Comparison of ENCODE assay signal across 16 mouse cellular contexts in genomic region chr7:142566512-142566911, GRCm38 (mm10). TPM values are rescaled to one million over a fixed set of nuclear protein-coding genes. Genes with fewer than 3 reads are reported as not detected.
A peak's percentile ranks its signal among the peaks of the same experiment; 100 is the strongest.
DNase-seq lines count a peak whose midpoint lies in the region; ATAC-seq lines count a peak whose summit lies in the region.
"Had no signal": no experiment of that assay in that cellular context is flagged by ENCODE, and none has a peak within 500 bp of the region (broad histone marks: within the 10 kb centered on the region; RNA-seq: fewer than 3 reads in every experiment).

No protein-coding gene starts in this region.

- H3K9ac ChIP-seq in heart, embryonic 14.5 days (ENCODE audit: low read length) = no peak overlapping the region
- no peak overlapping the region for H3K9ac ChIP-seq in embryonic facial prominence, embryonic 12.5 days
- no peak overlapping the region for H3K9ac ChIP-seq in intestine, embryonic 16.5 days (ENCODE audit: low read depth, low read length)
- H3K9ac ChIP-seq in liver, embryonic 15.5 days = no peak overlapping the region
- H3K9ac ChIP-seq in midbrain, embryonic 14.5 days (replicated peaks; ENCODE audit: low read length) = no peak overlapping the region
- no peak overlapping the region for H3K9ac ChIP-seq in midbrain, embryonic 15.5 days
- H3K9ac ChIP-seq: forebrain, embryonic 13.5 days; neural tube, embryonic 12.5 days had no signal

- H3K4me2 ChIP-seq in heart, embryonic 14.5 days (ENCODE audit: low read length) = no peak overlapping the region
- no peak overlapping the region for H3K4me2 ChIP-seq in embryonic facial prominence, embryonic 12.5 days (replicated peaks)
- no peak overlapping the region for H3K4me2 ChIP-seq in intestine, embryonic 16.5 days (ENCODE audit: low read depth, low read length)
- no peak overlapping the region for H3K4me2 ChIP-seq in liver, embryonic 15.5 days
- no peak overlapping the region for H3K4me2 ChIP-seq in midbrain, embryonic 14.5 days (ENCODE audit: low read length)
- H3K4me2 ChIP-seq in midbrain, embryonic 15.5 days = no peak overlapping the region
- H3K4me2 ChIP-seq: forebrain, embryonic 13.5 days; neural tube, embryonic 12.5 days had no signal

- H3K9me3 ChIP-seq in heart, embryonic 14.5 days (ENCODE audit: control insufficient read depth, low read length) = no peaks in the 10 kb centered on the region
- no peaks in the 10 kb centered on the region for H3K9me3 ChIP-seq in embryonic facial prominence, embryonic 12.5 days
- no peaks in the 10 kb centered on the region for H3K9me3 ChIP-seq in intestine, embryonic 16.5 days (ENCODE audit: control insufficient read depth, low read length)
- H3K9me3 ChIP-seq in liver, embryonic 15.5 days (replicated peaks) = no peaks in the 10 kb centered on the region
- no peaks in the 10 kb centered on the region for H3K9me3 ChIP-seq in midbrain, embryonic 14.5 days (ENCODE audit: control insufficient read depth, low read length)
- no peaks in the 10 kb centered on the region for H3K9me3 ChIP-seq in midbrain, embryonic 15.5 days
- H3K9me3 ChIP-seq: forebrain, embryonic 13.5 days; neural tube, embryonic 12.5 days had no signal

- H3K36me3 ChIP-seq in heart, embryonic 14.5 days (ENCODE audit: control insufficient read depth, insufficient read depth, low read length) = no peaks in the 10 kb centered on the region
- no peaks in the 10 kb centered on the region for H3K36me3 ChIP-seq in embryonic facial prominence, embryonic 12.5 days
- no peaks in the 10 kb centered on the region for H3K36me3 ChIP-seq in intestine, embryonic 16.5 days (ENCODE audit: control insufficient read depth, insufficient read depth, low read length)
- H3K36me3 ChIP-seq in liver, embryonic 15.5 days (replicated peaks) = no peaks in the 10 kb centered on the region
- H3K36me3 ChIP-seq in midbrain, embryonic 14.5 days (ENCODE audit: control insufficient read depth, insufficient read depth, low read length) = no peaks in the 10 kb centered on the region
- no peaks in the 10 kb centered on the region for H3K36me3 ChIP-seq in midbrain, embryonic 15.5 days (replicated peaks)
- H3K36me3 ChIP-seq: neural tube, embryonic 12.5 days had no signal

- H3K27ac ChIP-seq in heart, embryonic 14.5 days (replicated peaks in 1 of 2; ENCODE audit: control insufficient read depth in 1 of 2, insufficient read depth in 1 of 2, low read depth in 2 of 2, low read length in 2 of 2) = peak overlapping the region; percentile 21 to 93; a peak in 3 of 4 replicates
- peak overlapping the region; percentile 43; the same call in 1 of the 2 replicates for H3K27ac ChIP-seq in embryonic facial prominence, embryonic 12.5 days
- H3K27ac ChIP-seq in intestine, embryonic 16.5 days (ENCODE audit: low read length) = peak overlapping the region; percentile 74
- H3K27ac ChIP-seq in liver, embryonic 15.5 days (replicated peaks) = peak overlapping the region; percentile 74
- no peak overlapping the region for H3K27ac ChIP-seq in midbrain, embryonic 14.5 days (replicated peaks; ENCODE audit: low read depth, low read length)
- H3K27ac ChIP-seq in midbrain, embryonic 15.5 days = no peak overlapping the region
- H3K27ac ChIP-seq: forebrain, embryonic 13.5 days; kidney, postnatal 0 days; left cerebral cortex, adult 2 months; neural tube, embryonic 12.5 days had no signal

- no peak for ATAC-seq in heart, embryonic 14.5 days (ENCODE audit: insufficient number of reproducible peaks, insufficient read depth, low FRiP score, low read depth)
- ATAC-seq in embryonic facial prominence, embryonic 12.5 days (ENCODE audit: insufficient number of reproducible peaks, insufficient read depth, low FRiP score, low TSS enrichment) = no peak
- ATAC-seq in intestine, embryonic 16.5 days = no peak
- ATAC-seq in liver, embryonic 15.5 days (ENCODE audit: insufficient read depth) = peak; percentile 39
- no peak for ATAC-seq in midbrain, embryonic 14.5 days (ENCODE audit: low FRiP score, low TSS enrichment)
- no peak for ATAC-seq in midbrain, embryonic 15.5 days (replicated peaks)
- ATAC-seq: forebrain, embryonic 13.5 days; inflammation-experienced regulatory T-cells, adult 6 months; lung, postnatal 0 days had no signal

- no peak for DNase-seq in heart, postnatal 4 days
- DNase-seq in midbrain, embryonic 14.5 days = no peak
- DNase-seq in adrenal gland, adult 18-20 months (ENCODE audit: low spot score in 2 of 2) = no peak
- DNase-seq: right cerebral cortex, postnatal 14 days; thymus, postnatal 4 days had no signal

- WGBS in heart, embryonic 14.5 days = 75% methylated on average over 9 of the region's 9 CpGs
- WGBS in embryonic facial prominence, embryonic 12.5 days = 80% methylated on average over 9 of the region's 9 CpGs
- WGBS in intestine, embryonic 16.5 days = 67% methylated on average over 9 of the region's 9 CpGs
- 39% methylated on average over 9 of the region's 9 CpGs for WGBS in liver, embryonic 15.5 days (ENCODE audit: insufficient replicate concordance)
- 85% methylated on average over 9 of the region's 9 CpGs for WGBS in midbrain, embryonic 14.5 days
- 85% methylated on average over 9 of the region's 9 CpGs for WGBS in midbrain, embryonic 15.5 days

- peaks cover 48 to 64% of the 10 kb centered on the region in 2 experiments for H3K4me1 ChIP-seq in heart, embryonic 14.5 days (ENCODE audit: control insufficient read depth in 2 of 2, insufficient read depth in 2 of 2, low read length in 2 of 2)
- H3K4me1 ChIP-seq in embryonic facial prominence, embryonic 12.5 days = peaks cover 61% of the 10 kb centered on the region
- peaks cover 81% of the 10 kb centered on the region for H3K4me1 ChIP-seq in intestine, embryonic 16.5 days (ENCODE audit: control insufficient read depth, insufficient read depth, low read length)
- peaks cover 50% of the 10 kb centered on the region for H3K4me1 ChIP-seq in liver, embryonic 15.5 days (replicated peaks)
- peaks cover 7% of the 10 kb centered on the region; the same call in 1 of the 2 replicates for H3K4me1 ChIP-seq in midbrain, embryonic 14.5 days (ENCODE audit: control insufficient read depth, insufficient read depth, low read length)
- H3K4me1 ChIP-seq in midbrain, embryonic 15.5 days = 0 out of 2 replicates have a peak, but pooled peaks cover 7% of the 10 kb centered on the region

- no peak overlapping the region for H3K4me3 ChIP-seq in heart, embryonic 14.5 days (ENCODE audit: control insufficient read depth in 1 of 2, insufficient read depth in 1 of 2, low read depth in 1 of 2, low read length in 2 of 2)
- no peak overlapping the region for H3K4me3 ChIP-seq in embryonic facial prominence, embryonic 12.5 days
- H3K4me3 ChIP-seq in intestine, embryonic 16.5 days (ENCODE audit: low read length) = no peak overlapping the region
- no peak overlapping the region for H3K4me3 ChIP-seq in liver, embryonic 15.5 days (replicated peaks)
- no peak overlapping the region for H3K4me3 ChIP-seq in midbrain, embryonic 14.5 days (replicated peaks; ENCODE audit: low read depth, low read length)
- H3K4me3 ChIP-seq in midbrain, embryonic 15.5 days = no peak overlapping the region
- H3K4me3 ChIP-seq: forebrain, embryonic 13.5 days; left cerebral cortex, adult 2 months; neural tube, embryonic 12.5 days had no signal

- no peaks in the 10 kb centered on the region for H3K27me3 ChIP-seq in heart, embryonic 14.5 days (ENCODE audit: control insufficient read depth, insufficient read depth, low read length)
- no peaks in the 10 kb centered on the region for H3K27me3 ChIP-seq in embryonic facial prominence, embryonic 12.5 days
- H3K27me3 ChIP-seq in intestine, embryonic 16.5 days (replicated peaks; ENCODE audit: control insufficient read depth, insufficient read depth, low read length) = no peaks in the 10 kb centered on the region
- no peaks in the 10 kb centered on the region for H3K27me3 ChIP-seq in liver, embryonic 15.5 days
- H3K27me3 ChIP-seq in midbrain, embryonic 14.5 days (ENCODE audit: control insufficient read depth, insufficient read depth, low read length) = no peaks in the 10 kb centered on the region
- H3K27me3 ChIP-seq in midbrain, embryonic 15.5 days (replicated peaks) = no peaks in the 10 kb centered on the region
- H3K27me3 ChIP-seq: forebrain, embryonic 13.5 days; neural tube, embryonic 12.5 days had no signal

RNA-seq across cellular contexts. Expression of gene Mrpl23, which starts 34.0 kb away (rescaled TPM):
- 23.5 and 23.8 TPM in 2 replicates for polyA plus RNA-seq in heart, embryonic 14.5 days (2014; fragmentation: Nextera tagmentation; extraction: Ambion mirVana)
- 1 to 10 TPM; 3.7 to 6.4 TPM for total RNA-seq in heart, postnatal 4 days (2021)
- 19.8 and 32.6 TPM in 2 replicates for polyA plus RNA-seq in embryonic facial prominence, embryonic 12.5 days (2016; fragmentation: Nextera tagmentation; extraction: Ambion mirVana)
- polyA plus RNA-seq in intestine, embryonic 16.5 days (2015; fragmentation: Nextera tagmentation; extraction: Ambion mirVana) = 50.3 and 58.1 TPM in 2 replicates
- 9.8 and 11.9 TPM in 2 replicates for polyA plus RNA-seq in liver, embryonic 15.5 days (2015; fragmentation: Nextera tagmentation; extraction: Ambion mirVana)
- polyA plus RNA-seq in midbrain, embryonic 14.5 days (2014; fragmentation: Nextera tagmentation; extraction: Ambion mirVana) = 11.9 and 23.9 TPM in 2 replicates
- 22.4 and 24.0 TPM in 2 replicates for polyA plus RNA-seq in midbrain, embryonic 15.5 days (2015; fragmentation: Nextera tagmentation; extraction: Ambion mirVana)
- 1 to 10 TPM; 2.9 to 3.0 TPM for total RNA-seq in adrenal gland, adult 18-20 months (2021)

Comparison
In these comparisons a context has a peak if more than half of its experiments do, and no peak if none do; other contexts are left out.
1. H3K27ac ChIP-seq: peak in heart, embryonic 14.5 days (2 of 2), embryonic facial prominence, embryonic 12.5 days (single experiment), intestine, embryonic 16.5 days (single experiment) and liver, embryonic 15.5 days (single experiment); none in midbrain, embryonic 14.5 days (single experiment) and midbrain, embryonic 15.5 days (single experiment).